Mouse (Mus musculus) ES-E14 (cell line): Measurements from ENCODE around the gene Prkag2.

Experiments used
- HCFC1 ChIP-seq: IDR thresholded peaks from 2 replicates; pipeline ENCODE4 v1.6.1; 2012; ENCODE audit warnings: low read length, inconsistent platforms, borderline replicate concordance; ENCODE audit not compliant: insufficient read depth
- ZNF384 ChIP-seq: IDR thresholded peaks from 2 replicates; pipeline ENCODE4 v1.6.1; 2012; ENCODE audit warnings: low read depth, low read length, inconsistent platforms

- no peak for TF ChIP-seq HCFC1
- TF ChIP-seq ZNF384: no peak
Observed at GRCm38 (mm10) chr5:25041307-25041706, 59.1 kb downstream of the Prkag2 start.
